Mouse (Mus musculus): ENCODE results near the gene N4bp2. TPM values are rescaled to one million over a fixed set of nuclear protein-coding genes. Genes with fewer than 3 reads are reported as not detected.

N4bp2 gene
- total and polyA plus RNA-seq, 3 experiments, result 11.4 to 50.6 (median 12.9) TPM

DNA sequence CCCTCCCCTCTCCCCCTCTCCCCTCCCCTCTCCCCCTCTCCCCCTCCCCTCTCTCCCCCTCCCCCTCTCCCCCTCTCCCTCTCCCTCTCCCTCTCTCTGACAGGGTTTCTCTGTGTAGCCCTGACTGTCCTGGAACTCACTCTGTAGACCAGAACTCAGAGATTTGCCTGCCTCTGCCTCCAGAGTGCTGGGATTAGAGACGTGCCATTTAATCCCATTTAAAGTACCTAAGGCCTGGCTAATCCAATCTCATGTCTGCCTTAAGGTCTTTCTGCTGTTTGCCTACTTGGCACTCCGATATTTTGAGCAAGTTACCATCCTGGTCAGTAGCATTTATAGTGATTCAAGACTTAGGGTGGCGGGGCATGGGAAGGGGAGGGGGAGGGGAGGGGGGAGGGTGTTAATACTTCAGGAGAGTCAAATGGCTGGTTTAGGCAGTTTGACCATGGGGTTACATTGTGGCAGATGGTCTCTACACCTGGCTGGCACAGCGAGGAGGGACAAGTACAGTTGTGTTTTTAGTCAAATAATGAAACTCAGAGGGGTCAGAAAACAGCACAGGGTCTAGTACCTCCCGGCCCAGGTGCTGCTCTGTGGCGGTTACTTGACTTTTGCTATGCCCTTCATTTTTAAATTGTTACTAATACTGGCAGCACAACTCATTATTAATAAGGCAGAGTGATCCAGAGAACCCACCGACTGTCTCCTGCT lies 99.1 kb downstream of the N4bp2 start:
- Histone ChIP-seq H3K79me2 (ENCODE audit: control insufficient read depth, insufficient read depth, low read length, poor library complexity) (no peaks in the 10 kb centered on the region), H3K4me3 (ENCODE audit: control insufficient read depth in 1 of 2, insufficient read depth in 1 of 2, low read depth in 2 of 2, low read length in 2 of 2) (no peak overlapping the region), H3K27ac (ENCODE audit: control insufficient read depth, low read depth, low read length) (no peak overlapping the region), H3K9me3 (replicated peaks; ENCODE audit: insufficient read depth, low read length) (no peaks in the 10 kb centered on the region), H3K27me3 (ENCODE audit: control insufficient read depth in 1 of 2, insufficient read depth in 2 of 2, low read length in 2 of 2) (no peaks in the 10 kb centered on the region), H3K4me1 (ENCODE audit: control insufficient read depth in 1 of 2, insufficient read depth in 2 of 2, low read length in 2 of 2) (peaks cover 0 to 21% of the 10 kb centered on the region in 2 experiments; a peak in 2 of 4 replicates), H3K36me3 (ENCODE audit: control insufficient read depth in 1 of 2, insufficient read depth in 2 of 2, low read length in 2 of 2) (peaks cover 0 to 12% of the 10 kb centered on the region in 2 experiments; a peak in 2 of 4 replicates), H3K9ac (ENCODE audit: control insufficient read depth, low read depth, low read length, poor library complexity, severe bottlenecking) (no peak overlapping the region)
- DNase-seq (ENCODE audit: low read depth, low spot score), result no peak
- TF ChIP-seq BHLHE40 (IDR thresholded peaks at IDR 0.05; ENCODE audit: borderline replicate concordance, low read depth, low read length) (no peak), TBP (IDR thresholded peaks at IDR 0.05; ENCODE audit: low read depth, low read length) (no peak), ZMIZ1 (IDR thresholded peaks at IDR 0.05; ENCODE audit: low read depth, low read length) (no peak)

DNA sequence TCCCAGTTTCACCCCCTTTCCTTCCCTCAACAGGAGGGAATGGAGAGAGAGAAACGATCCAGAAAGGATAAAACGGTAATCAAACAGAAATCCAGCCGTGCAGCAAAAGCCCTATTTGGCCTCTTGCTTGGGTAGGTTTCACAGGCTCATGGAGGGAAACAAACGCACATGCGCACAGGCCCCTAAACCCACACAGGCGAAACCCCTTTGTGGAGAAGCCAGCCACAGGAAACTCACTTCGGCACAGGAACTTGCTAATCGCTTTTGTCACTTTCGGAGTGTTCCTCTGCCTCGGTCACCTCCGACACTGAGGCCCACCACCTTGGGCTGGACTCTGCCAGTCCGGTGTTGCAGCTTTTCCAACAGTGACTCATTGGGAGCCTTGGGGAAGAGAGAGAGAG lies 100.0 kb downstream of the N4bp2 start:
- Histone ChIP-seq H3K36me3 (ENCODE audit: control insufficient read depth in 1 of 2, insufficient read depth in 2 of 2, low read length in 2 of 2) (peaks cover 0 to 19% of the 10 kb centered on the region in 2 experiments; a peak in 2 of 4 replicates), H3K9me3 (replicated peaks; ENCODE audit: insufficient read depth, low read length) (no peaks in the 10 kb centered on the region), H3K4me3 (ENCODE audit: control insufficient read depth in 1 of 2, insufficient read depth in 1 of 2, low read depth in 2 of 2, low read length in 2 of 2) (no peak overlapping the region), H3K27ac (ENCODE audit: control insufficient read depth, low read depth, low read length) (no peak overlapping the region), H3K4me1 (ENCODE audit: control insufficient read depth in 1 of 2, insufficient read depth in 2 of 2, low read length in 2 of 2) (peaks cover 0 to 26% of the 10 kb centered on the region in 2 experiments; a peak in 3 of 4 replicates), H3K9ac (ENCODE audit: control insufficient read depth, low read depth, low read length, poor library complexity, severe bottlenecking) (no peak overlapping the region), H3K79me2 (ENCODE audit: control insufficient read depth, insufficient read depth, low read length, poor library complexity) (no peaks in the 10 kb centered on the region), H3K27me3 (ENCODE audit: control insufficient read depth in 1 of 2, insufficient read depth in 2 of 2, low read length in 2 of 2) (no peaks in the 10 kb centered on the region)
- TF ChIP-seq KAT2A (conservative IDR thresholded peaks at IDR 0.05; ENCODE audit: low read depth, low read length), result no peak
- TF ChIP-seq POLR2A (IDR thresholded peaks at IDR 0.05; ENCODE audit: control insufficient read depth in 1 of 2, insufficient read depth in 1 of 2, low read depth in 1 of 2, low read length in 2 of 2, poor library complexity in 1 of 2), result no peak
- no peak for TF ChIP-seq CHD2 (IDR thresholded peaks at IDR 0.05; ENCODE audit: low read length)
- no peak for TF ChIP-seq EP300 (IDR thresholded peaks at IDR 0.05; ENCODE audit: low read depth in 1 of 2, low read length in 2 of 2)
- TF ChIP-seq HCFC1 (IDR thresholded peaks at IDR 0.05; ENCODE audit: low read depth, low read length), result no peak
- TF ChIP-seq ZC3H11A (IDR thresholded peaks at IDR 0.05; ENCODE audit: low read depth, low read length), result no peak
- TF ChIP-seq TCF12 (IDR thresholded peaks at IDR 0.05; ENCODE audit: low read depth, low read length), result no peak
- TF ChIP-seq MAX (IDR thresholded peaks at IDR 0.05; ENCODE audit: low read length), result no peak
- TF ChIP-seq USF2 (IDR thresholded peaks at IDR 0.05; ENCODE audit: borderline replicate concordance in 1 of 2, insufficient read depth in 1 of 2, low read depth in 1 of 2, low read length in 2 of 2), result no peak
- TF ChIP-seq JUND (IDR thresholded peaks at IDR 0.05; ENCODE audit: low read depth, low read length), result no peak
- no peak for TF ChIP-seq TBP (IDR thresholded peaks at IDR 0.05; ENCODE audit: low read depth, low read length)
- TF ChIP-seq MEF2A (IDR thresholded peaks at IDR 0.05; ENCODE audit: extremely low read depth, insufficient replicate concordance, low read depth, low read length, poor library complexity, severe bottlenecking), result no peak
- TF ChIP-seq ETS1 (IDR thresholded peaks at IDR 0.05; ENCODE audit: low read depth, low read length), result no peak
- TF ChIP-seq MXI1 (IDR thresholded peaks at IDR 0.05; ENCODE audit: low read depth, low read length), result no peak
- DNase-seq (ENCODE audit: low read depth, low spot score), result no peak

Data from MEL (cell line).